Mouse (Mus musculus) olfactory bulb, adult 2 months (tissue): ENCODE measurements around the gene Galr2.

Experiments used
- CTCF ChIP-seq: fragments of 200-500 bp; IDR thresholded peaks from 2 replicates; pipeline ENCODE4 v1.5.1; 2012; ENCODE audit warnings: low read depth, mild to moderate bottlenecking, low read length, moderate library complexity; ENCODE audit not compliant: insufficient read depth
- POLR2A ChIP-seq: fragments of 200-500 bp; IDR thresholded peaks from 2 replicates; pipeline ENCODE4 v1.6.1; 2012; ENCODE audit warnings: mild to moderate bottlenecking, low read depth, low read length, moderate library complexity; ENCODE audit not compliant: insufficient read depth

- TF ChIP-seq CTCF (no peak), POLR2A (no peak)
These were observed at the start of gene Galr2 for GRCm38 (mm10) chr11:116280751-116281663.
